Mouse (Mus musculus): ENCODE measurements at regions not wholly inside any gene's neighbourhood (a gene's known extent, or its start where the extent isn't known, plus 50 kb on each side); places are given as distances from the start of the nearest gene placed in this dataset.
A peak's percentile ranks its signal among the peaks of the same experiment; 100 is the strongest.

DNA sequence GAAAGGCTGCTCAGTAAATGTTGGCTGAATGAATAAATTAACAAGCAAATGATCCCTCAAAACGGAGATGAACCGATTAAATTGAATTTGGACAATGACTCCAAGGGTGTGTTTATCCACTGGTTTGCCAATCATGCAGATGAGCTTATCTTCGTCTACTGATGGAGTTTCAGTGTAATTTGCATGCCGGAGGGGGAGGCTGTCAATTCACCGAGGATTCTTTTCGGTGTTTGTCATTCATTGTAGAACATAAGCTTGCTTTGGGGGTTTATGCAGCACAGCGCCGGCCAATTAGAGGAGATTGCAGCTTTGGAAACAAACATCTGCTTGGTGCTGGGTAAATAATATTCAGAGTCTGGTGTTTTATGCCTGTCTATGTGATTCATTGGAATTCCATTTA is 132.7 kb downstream of the Otoa start:
- DNase-seq (ENCODE audit: low spot score): no peak

GRCm38 (mm10) chr7:121215032-121215431 is 133.6 kb downstream of the Otoa start:
- no peak for DNase-seq (ENCODE audit: low spot score)

- no peak for DNase-seq (ENCODE audit: low spot score)
Measured at GRCm38 (mm10) chr7:121215735-121216134, 134.3 kb downstream of the Otoa start.

GRCm38 (mm10) chr7:121218031-121218430 is 136.6 kb downstream of the Otoa start:
- no peak for DNase-seq (ENCODE audit: low spot score)

DNA sequence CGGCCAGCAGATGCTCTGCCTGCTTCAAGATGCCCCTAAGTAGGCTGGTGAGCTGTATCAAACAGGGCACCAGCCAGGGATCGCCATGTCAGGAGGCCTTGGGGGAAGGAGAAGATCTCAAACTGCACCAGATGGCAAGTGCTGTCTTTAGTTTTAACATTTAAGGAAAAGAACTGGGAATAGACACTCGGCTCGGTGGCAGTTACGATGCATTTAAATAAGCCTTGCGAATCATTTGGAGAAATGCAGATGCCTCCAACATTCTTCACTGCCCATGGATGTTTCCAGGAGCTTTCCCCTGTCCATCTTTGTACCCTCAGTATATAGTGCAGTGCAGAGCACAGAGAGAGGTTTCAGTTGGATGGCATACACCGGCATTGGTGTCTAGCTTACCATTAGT is 139.7 kb downstream of the Otoa start:
- no peak for DNase-seq (ENCODE audit: low spot score)

DNA sequence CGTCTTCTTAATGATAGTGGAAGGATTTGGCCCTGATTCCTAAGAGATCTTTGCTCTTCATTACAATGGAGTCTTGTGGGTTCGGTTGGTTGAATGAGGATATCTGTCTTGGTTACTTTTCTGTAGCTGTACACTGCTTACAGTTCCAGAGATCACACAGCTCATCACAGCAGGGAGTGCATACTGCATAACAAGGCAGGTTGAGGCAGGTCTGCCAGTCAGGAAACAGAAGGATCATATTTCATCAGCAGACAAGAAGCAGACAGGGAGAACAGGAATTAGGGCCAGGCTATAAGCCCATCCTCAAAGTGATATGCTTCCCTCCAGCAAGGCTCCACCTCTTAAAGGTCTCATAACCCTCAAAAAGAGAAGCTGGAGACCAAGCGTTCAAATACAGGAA is 150.4 kb downstream of the Otoa start:
- no peak for DNase-seq (ENCODE audit: low spot score)

DNA sequence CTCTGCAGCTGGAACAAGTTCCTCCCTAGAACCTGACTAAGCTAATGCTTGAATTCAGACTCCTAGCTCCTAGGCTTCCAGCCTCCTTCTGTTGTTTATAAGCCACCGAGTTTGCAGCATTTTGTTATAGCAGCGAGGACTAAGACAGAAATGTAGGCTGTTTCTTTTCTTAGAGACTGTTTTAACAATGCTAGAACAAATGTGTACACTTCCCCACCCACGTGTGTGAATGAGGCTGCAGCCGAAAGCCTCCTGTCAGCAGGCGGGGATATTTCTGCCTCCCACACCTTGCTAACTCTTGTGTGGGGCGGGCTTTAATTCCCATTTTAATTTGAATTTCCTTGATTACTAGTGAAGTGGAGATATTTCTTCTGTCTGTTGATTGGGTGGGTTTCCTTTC is 153.4 kb downstream of the Otoa start:
- no peak for DNase-seq (ENCODE audit: low spot score)

DNA sequence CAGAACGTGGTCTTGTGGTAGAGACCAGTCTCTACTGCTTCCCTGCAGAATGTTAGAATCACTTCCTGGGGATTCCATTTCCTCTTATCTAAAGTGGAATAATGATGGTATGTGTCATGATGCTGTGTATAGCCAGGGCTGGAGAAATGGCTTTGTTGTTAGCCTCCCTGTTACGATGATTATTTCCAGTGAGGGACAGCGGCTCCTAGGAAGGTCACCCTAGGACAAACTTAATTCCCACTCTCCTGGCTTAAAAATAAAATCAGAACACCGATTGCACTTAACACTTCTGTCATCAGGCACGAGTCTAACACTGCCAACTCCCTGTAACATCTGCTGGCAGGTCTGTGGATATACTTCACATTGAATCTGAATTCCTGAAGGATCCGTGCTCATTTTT is 151.9 kb upstream of the Hs3st2 start:
- DNase-seq (ENCODE audit: low spot score): no peak

DNA sequence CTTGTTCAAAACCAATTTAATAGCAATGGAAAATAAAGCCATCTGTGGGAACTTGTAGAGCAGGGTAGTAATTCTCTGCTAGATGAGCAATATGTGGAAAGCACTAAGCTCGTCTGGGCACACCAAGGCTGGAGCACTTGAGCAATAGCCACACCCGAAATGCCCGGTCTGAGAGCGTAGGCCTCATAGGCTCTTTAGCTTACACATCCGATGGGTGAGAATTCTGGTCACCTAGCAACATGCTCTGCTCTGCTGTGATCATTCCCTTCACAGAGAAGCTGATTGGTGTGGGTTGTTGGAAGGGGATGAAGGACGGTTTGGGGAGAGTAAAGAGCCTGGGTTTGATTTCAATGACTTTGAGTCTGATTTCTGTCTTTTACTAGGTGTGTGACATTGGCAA is 143.8 kb upstream of the Hs3st2 start:
- no peak for DNase-seq (ENCODE audit: low spot score)

DNA sequence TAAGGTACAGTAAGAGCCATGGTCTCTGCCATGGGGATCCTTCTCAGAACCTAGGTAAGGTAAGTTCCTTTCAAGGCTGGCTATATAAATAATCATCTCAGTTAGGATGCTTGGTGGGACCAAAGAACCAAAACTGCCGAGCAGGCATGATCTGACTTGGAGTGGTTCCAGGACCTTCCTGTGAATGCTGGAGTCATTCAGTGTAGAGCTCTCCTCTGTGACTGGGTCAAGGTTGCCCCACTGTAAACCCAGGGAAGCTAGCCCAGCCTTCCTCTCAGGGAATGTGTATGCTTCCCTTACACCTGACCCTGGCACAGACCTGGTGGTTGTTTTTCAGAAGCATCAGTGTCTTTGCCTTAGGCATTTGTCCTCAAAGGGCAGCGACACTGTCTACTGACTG is 134.2 kb upstream of the Hs3st2 start:
- no peak for DNase-seq (ENCODE audit: low spot score)

GRCm38 (mm10) chr7:121258826-121259496 is 132.7 kb upstream of the Hs3st2 start:
- peak; percentile 83 for DNase-seq (ENCODE audit: low spot score)

- no peak for DNase-seq (ENCODE audit: low spot score)
Measured at GRCm38 (mm10) chr7:121259497-121260009, 132.1 kb upstream of the Hs3st2 start.

DNA sequence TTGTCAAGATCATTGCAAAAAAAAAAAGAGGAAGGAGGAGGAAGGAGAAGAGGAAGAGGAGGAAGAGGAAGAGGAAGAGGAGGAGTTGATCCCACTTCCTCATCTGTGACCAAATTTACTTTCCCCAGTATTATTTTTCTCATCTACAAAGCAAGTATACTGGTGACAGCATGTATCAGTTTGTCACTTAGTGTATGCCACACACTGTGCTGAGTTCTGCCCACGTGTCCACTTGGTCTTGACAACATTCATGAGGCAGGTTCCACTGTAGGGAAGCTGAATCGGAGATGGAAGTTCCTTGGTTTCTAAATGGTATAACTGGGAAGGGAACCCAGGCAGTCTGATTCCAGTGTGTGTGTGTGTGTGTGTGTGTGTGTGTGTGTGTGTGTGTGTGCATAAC is 122.3 kb upstream of the Hs3st2 start:
- DNase-seq (ENCODE audit: low spot score): no peak

DNA sequence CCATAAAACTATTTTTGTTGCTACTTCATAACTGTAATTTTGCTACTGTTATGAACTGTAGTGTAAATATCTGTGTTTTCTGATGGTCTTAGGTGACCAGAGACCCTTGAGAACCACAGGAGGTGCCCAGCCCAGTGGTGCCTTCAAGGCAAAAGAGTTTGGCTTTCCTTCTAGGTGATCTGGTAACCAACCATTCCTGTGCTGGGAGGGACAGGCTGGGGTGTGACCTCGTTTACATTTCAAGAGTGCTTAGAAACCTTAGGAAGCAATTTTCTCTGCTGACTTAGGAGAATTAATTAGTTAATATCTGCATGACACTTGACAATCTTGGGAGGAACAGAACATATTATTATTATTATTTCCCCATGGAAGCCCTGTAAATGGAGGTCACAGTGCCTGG is 111.1 kb upstream of the Hs3st2 start:
- no peak for DNase-seq (ENCODE audit: low spot score)

DNA sequence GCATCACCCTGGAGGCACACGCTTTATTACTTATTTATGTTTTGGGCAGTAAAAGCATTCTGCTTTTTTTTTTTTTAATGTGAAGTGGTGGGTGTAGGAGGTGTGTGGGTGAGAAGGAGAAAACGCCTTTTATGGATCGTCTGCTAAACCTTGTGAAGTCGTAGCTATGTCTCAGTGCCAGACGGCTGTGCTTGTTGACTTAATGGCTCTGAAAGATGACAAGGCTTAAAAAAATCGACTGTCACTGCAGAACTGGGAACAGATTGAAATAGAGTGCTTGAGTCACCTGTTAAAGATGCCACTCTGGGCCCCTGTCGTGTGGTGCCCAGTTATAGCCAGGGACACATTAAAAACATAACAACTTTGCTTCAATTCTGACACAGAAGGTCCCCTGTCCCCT is 109.5 kb upstream of the Hs3st2 start:
- no peak for DNase-seq (ENCODE audit: low spot score)

- no peak for DNase-seq (ENCODE audit: low spot score)
Measured at GRCm38 (mm10) chr7:121289737-121290136, 101.9 kb upstream of the Hs3st2 start.

DNA sequence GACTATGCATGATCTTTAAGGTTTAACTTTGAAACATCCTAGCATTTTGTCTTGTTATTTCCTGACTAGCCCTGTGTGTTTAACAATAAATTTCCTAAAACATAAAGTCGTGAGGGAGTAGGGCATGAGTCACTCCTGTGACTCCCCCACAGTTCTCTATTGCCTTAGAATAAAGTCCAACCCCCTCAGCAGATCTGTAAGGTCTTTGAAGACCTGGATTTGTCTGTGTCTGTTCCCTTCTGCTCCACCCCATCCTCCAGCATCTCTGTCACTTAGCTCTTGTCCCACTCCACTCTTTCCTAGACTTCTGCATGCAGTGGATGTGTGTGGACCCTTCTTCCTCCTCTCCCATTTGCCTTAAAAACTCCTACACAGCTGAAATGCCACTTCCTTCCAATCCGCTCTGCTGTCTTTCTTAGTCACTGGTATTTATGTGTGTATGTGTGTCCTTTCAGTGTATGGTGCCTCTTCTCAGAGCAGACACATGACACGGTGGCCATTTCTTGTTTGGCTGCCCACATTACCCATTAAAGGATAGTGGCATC is 95.4 kb upstream of the Hs3st2 start:
- DNase-seq (ENCODE audit: low spot score): no peak

DNA sequence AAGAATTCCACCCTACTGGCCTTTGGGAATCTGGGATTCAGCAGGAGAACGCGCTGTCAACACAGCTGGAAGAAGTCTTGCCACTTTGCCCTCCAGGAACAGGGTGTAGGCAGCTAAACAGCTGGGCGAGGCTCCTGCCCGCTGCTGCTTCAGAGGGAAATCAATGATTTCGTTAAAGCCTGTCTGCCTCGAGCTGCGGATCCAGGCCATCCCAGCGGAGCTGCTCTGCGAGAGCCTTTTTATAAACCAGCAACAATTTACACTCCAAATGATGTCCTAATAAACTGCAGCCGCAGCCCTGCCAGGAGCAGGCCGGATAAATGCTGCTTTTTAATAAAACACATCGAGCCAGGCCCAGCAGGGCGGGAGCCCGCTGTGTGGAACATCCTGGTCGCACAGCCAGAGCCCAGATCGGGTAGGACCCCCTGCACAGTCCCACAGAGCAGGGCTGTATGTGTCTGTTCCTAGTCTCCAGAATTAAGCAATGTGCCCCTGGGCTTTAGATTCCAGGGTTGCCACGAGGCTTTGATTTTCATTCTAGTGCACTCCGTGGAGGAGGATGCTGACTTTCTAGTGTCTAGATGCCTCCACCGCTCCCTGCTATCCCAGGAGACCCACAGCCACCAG is 78.6 kb upstream of the Hs3st2 start:
- peak; percentile 4 for DNase-seq (ENCODE audit: low spot score)

DNA sequence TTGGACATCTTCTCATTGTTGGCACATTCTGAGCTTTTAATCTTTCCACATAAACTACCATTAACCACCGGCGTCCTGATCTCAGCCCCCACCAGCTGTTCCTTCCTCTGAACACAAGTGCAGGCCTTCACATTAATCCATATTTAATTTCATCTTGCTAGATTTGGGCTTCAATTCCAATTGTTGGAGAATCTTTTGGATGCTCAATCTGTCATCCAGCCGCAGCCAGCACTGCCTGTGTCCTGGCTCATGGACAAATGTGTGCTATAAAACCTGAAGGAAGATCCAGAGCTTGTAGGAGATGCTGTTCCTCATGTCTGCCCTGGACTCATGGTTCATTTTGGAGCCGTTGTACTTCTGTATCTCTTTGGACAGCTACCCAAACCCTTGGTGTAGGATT is 77.1 kb upstream of the Hs3st2 start:
- no peak for DNase-seq (ENCODE audit: low spot score)

GRCm38 (mm10) chr7:121329274-121329673 is 62.4 kb upstream of the Hs3st2 start:
- no peak for DNase-seq (ENCODE audit: low spot score)

- no peak for DNase-seq (ENCODE audit: low spot score)
Measured at GRCm38 (mm10) chr7:121332532-121332931, 59.1 kb upstream of the Hs3st2 start.

- DNase-seq (ENCODE audit: low spot score): no peak
Measured at GRCm38 (mm10) chr7:121335390-121336109, 56.1 kb upstream of the Hs3st2 start.

DNA sequence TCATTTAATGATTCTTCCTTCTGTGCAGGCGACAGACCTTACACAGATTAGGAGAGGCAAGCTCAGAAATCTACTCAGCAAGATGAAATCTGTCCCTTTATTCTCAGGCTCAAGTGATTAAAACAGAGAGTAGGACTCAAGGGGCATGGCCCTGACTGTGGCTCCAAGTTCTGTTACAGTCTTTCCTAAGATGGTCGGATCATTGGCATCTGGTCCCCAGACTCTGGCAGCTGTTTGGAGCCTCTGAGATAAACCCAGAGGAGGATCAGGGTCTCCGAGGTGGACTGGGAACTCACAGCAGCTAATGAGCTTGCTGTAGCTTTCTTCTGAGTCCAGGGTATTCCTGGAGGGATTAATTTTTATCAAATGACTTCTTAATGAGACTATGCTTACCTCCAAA is 51.7 kb upstream of the Hs3st2 start:
- DNase-seq (ENCODE audit: low spot score): no peak

Measured in embryo, embryonic 10 days (tissue).